Mouse (Mus musculus) MEL (cell line): ENCODE data around the gene Ostf1. TPM values are rescaled to one million over a fixed set of nuclear protein-coding genes. Genes with fewer than 3 reads are reported as not detected.

Experiments used
- DNase-seq: peaks from one replicate; pipeline ENCODE4 v3.0.0; 2011; ENCODE audit warnings: low read depth, low spot score
- H3K27ac ChIP-seq: 2 replicates; pipeline ENCODE4 v1.5.1; 2012; ENCODE audit warnings: low read depth, mild to moderate bottlenecking, control low read depth, low read length, moderate library complexity; ENCODE audit not compliant: control insufficient read depth
- H3K27me3 ChIP-seq, 2 experiments: fragments of 150-350 bp in 1 of 2; sonication (generic) in 1 of 2; 2 replicates each; pipeline ENCODE4 v1.6.1; 2012; ENCODE audit warnings: low read length in 2 of 2, mild to moderate bottlenecking in 2 of 2, improper control_type of control experiment in 1 of 2, moderate library complexity in 1 of 2; ENCODE audit not compliant: insufficient read depth in 2 of 2, control insufficient read depth in 1 of 2
- H3K36me3 ChIP-seq, 2 experiments: 2 replicates each; pipeline ENCODE4 v1.6.1; 2012 to 2014; ENCODE audit warnings: low read length in 2 of 2, improper control_type of control experiment in 1 of 2, inconsistent platforms in 1 of 2, mild to moderate bottlenecking in 1 of 2; ENCODE audit not compliant: insufficient read depth in 2 of 2, control insufficient read depth in 1 of 2
- H3K4me1 ChIP-seq, 2 experiments: fragments of 150-350 bp in 1 of 2; sonication (generic) in 1 of 2; 2 replicates each; pipeline ENCODE4 v1.6.1; 2012; ENCODE audit warnings: low read length in 2 of 2, improper control_type of control experiment in 1 of 2, mild to moderate bottlenecking in 1 of 2; ENCODE audit not compliant: insufficient read depth in 2 of 2, control insufficient read depth in 1 of 2
- H3K4me3 ChIP-seq, 2 experiments: fragments of 150-350 bp in 1 of 2; sonication (generic) in 1 of 2; 2 replicates each; pipeline ENCODE4 v1.5.1; 2012; ENCODE audit warnings: low read depth in 2 of 2, low read length in 2 of 2, mild to moderate bottlenecking in 2 of 2, moderate library complexity in 2 of 2, control low read depth in 1 of 2, improper control_type of control experiment in 1 of 2; ENCODE audit not compliant: control insufficient read depth in 1 of 2, insufficient read depth in 1 of 2
- H3K79me2 ChIP-seq: 2 replicates; pipeline ENCODE4 v1.6.1; 2012; ENCODE audit warnings: mild to moderate bottlenecking, low read length, moderate library complexity; ENCODE audit not compliant: control insufficient read depth, poor library complexity, insufficient read depth
- H3K9ac ChIP-seq: 2 replicates; pipeline ENCODE4 v1.6.1; 2012; ENCODE audit warnings: low read depth, mild to moderate bottlenecking, control low read depth, low read length, moderate library complexity; ENCODE audit not compliant: control insufficient read depth, poor library complexity, severe bottlenecking
- H3K9me3 ChIP-seq: fragments of 150-350 bp; sonication (generic); replicated peaks from 2 replicates; pipeline ENCODE4 v1.6.1; 2012; ENCODE audit warnings: mild to moderate bottlenecking, low read length, improper control_type of control experiment, moderate library complexity; ENCODE audit not compliant: insufficient read depth
- BHLHE40 ChIP-seq: IDR thresholded peaks from 2 replicates; pipeline ENCODE4 v1.6.1; 2012; ENCODE audit warnings: low read depth, mild to moderate bottlenecking, inconsistent platforms, low read length, improper control_type of control experiment, borderline replicate concordance
- E2F4 ChIP-seq: IDR thresholded peaks from 2 replicates; pipeline ENCODE4 v1.6.1; 2011; ENCODE audit warnings: low read depth, low read length, improper control_type of control experiment, borderline replicate concordance
- ELF1 ChIP-seq: IDR thresholded peaks from 2 replicates; pipeline ENCODE4 v1.6.1; 2014; ENCODE audit warnings: low read depth, mild to moderate bottlenecking, inconsistent platforms, low read length, improper control_type of control experiment, moderate library complexity
- EP300 ChIP-seq, 2 experiments: IDR thresholded peaks; 2 replicates each; pipeline ENCODE4 v1.6.1; 2011; ENCODE audit warnings: improper control_type of control experiment in 2 of 2, low read length in 2 of 2, low read depth in 1 of 2, mild to moderate bottlenecking in 1 of 2
- ETS1 ChIP-seq: IDR thresholded peaks from 2 replicates; pipeline ENCODE4 v1.6.1; 2012; ENCODE audit warnings: low read depth, mild to moderate bottlenecking, inconsistent platforms, low read length, improper control_type of control experiment, moderate library complexity
- GATA1 ChIP-seq: IDR thresholded peaks from 2 replicates; pipeline ENCODE4 v1.6.1; 2011; ENCODE audit warnings: low read depth, low read length, improper control_type of control experiment
- MAX ChIP-seq: IDR thresholded peaks from 2 replicates; pipeline ENCODE4 v1.6.1; 2011; ENCODE audit warnings: low read length, improper control_type of control experiment
- MXI1 ChIP-seq: IDR thresholded peaks from 2 replicates; pipeline ENCODE4 v1.6.1; 2011; ENCODE audit warnings: mild to moderate bottlenecking, low read depth, low read length, improper control_type of control experiment
- MYB ChIP-seq: IDR thresholded peaks from 2 replicates; pipeline ENCODE4 v1.6.1; 2011; ENCODE audit warnings: mild to moderate bottlenecking, low read depth, low read length, improper control_type of control experiment
- MYC ChIP-seq: IDR thresholded peaks from 2 replicates; pipeline ENCODE4 v1.6.1; 2011; ENCODE audit warnings: low read depth, mild to moderate bottlenecking, low read length, improper control_type of control experiment, moderate library complexity
- POLR2AphosphoS5 ChIP-seq: IDR thresholded peaks from 2 replicates; pipeline ENCODE4 v1.6.1; 2012; ENCODE audit warnings: low read depth, borderline replicate concordance, mild to moderate bottlenecking, inconsistent platforms, low read length, moderate library complexity, mixed read lengths
- SIN3A ChIP-seq: IDR thresholded peaks from 2 replicates; pipeline ENCODE4 v1.6.1; 2012; ENCODE audit warnings: low read length, improper control_type of control experiment, inconsistent platforms
- SMC3 ChIP-seq: IDR thresholded peaks from 2 replicates; pipeline ENCODE4 v1.6.1; 2011; ENCODE audit warnings: low read depth, low read length, improper control_type of control experiment
- USF1 ChIP-seq: IDR thresholded peaks from 2 replicates; pipeline ENCODE4 v1.6.1; 2014; ENCODE audit warnings: low read depth, mild to moderate bottlenecking, inconsistent platforms, low read length, improper control_type of control experiment, moderate library complexity
- ZC3H11A ChIP-seq: IDR thresholded peaks from 2 replicates; pipeline ENCODE4 v1.6.1; 2012; ENCODE audit warnings: low read depth, mild to moderate bottlenecking, inconsistent platforms, low read length, improper control_type of control experiment
- ZKSCAN1 ChIP-seq: IDR thresholded peaks from 2 replicates; pipeline ENCODE4 v1.6.1; 2012; ENCODE audit warnings: low read depth, mild to moderate bottlenecking, inconsistent platforms, low read length, improper control_type of control experiment, moderate library complexity
- ZNF384 ChIP-seq: IDR thresholded peaks from 2 replicates; pipeline ENCODE4 v1.6.1; 2012; ENCODE audit warnings: low read depth, mild to moderate bottlenecking, inconsistent platforms, low read length, improper control_type of control experiment
- polyA plus RNA-seq, 2 experiments: library from polyadenylated mRNA; stranded (reverse) in 1 of 2; unstranded in 1 of 2; fragments of >175 nt in 1 of 2; fragments of >200 nt in 1 of 2; gene quantifications; 2 replicates each; pipeline versions ENCODE4 v1.2.1 to v1.2.4; 2012; ENCODE audit warnings: low replicate concordance in 2 of 2, low read depth in 1 of 2; ENCODE audit not compliant: insufficient read length in 2 of 2, insufficient read depth in 1 of 2, missing spikeins in 1 of 2
- total RNA-seq: library from RNA; depleted of rRNA; stranded (reverse); fragments of 300-350 nt; gene quantifications from 2 replicates; pipeline ENCODE4 v1.2.3, GENCODE M21; 2012

Ostf1 gene
- total and polyA plus RNA-seq, 3 experiments: 117 to 162 TPM; not detected in 1

DNA sequence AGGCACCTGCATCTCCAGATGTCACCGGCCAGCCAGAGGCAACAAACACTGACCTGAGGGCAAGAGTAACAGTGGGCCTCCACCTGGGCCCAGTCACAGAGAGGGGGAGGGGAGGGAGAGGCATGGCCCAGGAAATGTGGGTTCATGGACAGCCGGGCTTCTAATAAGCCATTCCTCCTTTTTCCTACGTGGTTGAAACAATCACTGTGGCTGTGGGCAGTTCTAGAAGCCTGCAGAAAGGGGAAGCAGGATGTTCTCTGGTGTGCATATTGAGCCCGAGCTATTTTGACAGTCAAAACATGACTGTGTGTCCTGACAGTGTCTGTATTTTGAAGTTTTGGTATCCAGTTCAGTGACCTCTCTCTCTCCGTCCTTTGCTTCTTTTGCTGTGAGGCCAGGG lies 7.3 kb upstream of the Ostf1 start:
- no peak overlapping the region for H3K9ac ChIP-seq
- H3K27ac ChIP-seq: no peak overlapping the region
- H3K27me3 ChIP-seq: no peaks in the 10 kb centered on the region
- H3K4me3 ChIP-seq: no peak overlapping the region
- H3K79me2 ChIP-seq: peaks cover 1% of the 10 kb centered on the region; the same call in 1 of the 2 replicates
- no peaks in the 10 kb centered on the region for H3K9me3 ChIP-seq
- peaks cover 7 to 16% of the 10 kb centered on the region in 2 experiments for H3K36me3 ChIP-seq
- TF ChIP-seq ZKSCAN1: no peak
- no peak for TF ChIP-seq SMC3
- TF ChIP-seq ZNF384: no peak
- no peak for TF ChIP-seq POLR2AphosphoS5
- TF ChIP-seq ZC3H11A: no peak
- TF ChIP-seq ELF1: no peak
- peaks cover 13 to 15% of the 10 kb centered on the region in 2 experiments for H3K4me1 ChIP-seq
- DNase-seq: no peak

DNA sequence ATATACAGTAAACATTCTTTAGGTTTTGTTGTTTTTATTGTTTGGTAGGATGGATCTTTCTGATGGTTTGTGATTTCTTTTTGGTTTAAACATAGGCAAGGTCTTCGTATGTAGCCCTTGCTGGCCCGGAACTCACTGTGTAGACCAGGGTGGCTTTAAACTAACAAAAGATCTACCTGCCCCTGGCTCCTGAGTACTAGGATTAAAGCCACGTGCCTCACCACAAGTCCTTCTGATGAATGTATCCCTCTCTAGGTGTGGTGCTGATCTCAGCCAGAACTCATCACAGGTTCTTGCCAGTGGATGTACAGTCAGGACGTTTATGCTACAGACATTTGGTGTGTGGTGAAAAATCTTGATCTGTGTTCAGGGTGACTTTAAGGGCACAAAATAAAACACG lies 6.3 kb upstream of the Ostf1 start:
- DNase-seq: peak; percentile 39
- Histone ChIP-seq H3K79me2 (peaks cover 2% of the 10 kb centered on the region; the same call in 1 of the 2 replicates), H3K36me3 (peaks cover 7 to 9% of the 10 kb centered on the region in 2 experiments; a peak in 3 of 4 replicates), H3K27ac (peak overlapping the region; percentile 5; the same call in 1 of the 2 replicates), H3K4me1 (peaks cover 6 to 13% of the 10 kb centered on the region in 2 experiments), H3K27me3 (no peaks in the 10 kb centered on the region), H3K9me3 (no peaks in the 10 kb centered on the region), H3K4me3 (no peak overlapping the region), H3K9ac (no peak overlapping the region)
- TF ChIP-seq ETS1 (peak; percentile 49; the same call in 1 of the 2 replicates), USF1 (peak; percentile 72), MYC (peak; percentile 91), BHLHE40 (peak; percentile 87), ELF1 (no peak), MAX (peak; percentile 85), SIN3A (peak; percentile 52; the same call in 1 of the 2 replicates), MYB (no peak), SMC3 (no peak), MXI1 (peak; percentile 75), EP300 (IDR thresholded peaks at IDR 0.05; ENCODE audit: low read depth in 1 of 2, low read length in 2 of 2) (peak; percentile 9 to 24; a peak in 1 of 4 replicates), GATA1 (0 out of 2 replicates have a peak, but pooled peaks have one; percentile 16), E2F4 (no peak)
